26 mouse cellular contexts compared by ENCODE assay signal in genomic region chr17:90788491-90789127, GRCm38 (mm10).
"Had no signal": no experiment of that assay in that cellular context is flagged by ENCODE, and none has a peak within 500 bp of the region (broad histone marks: within the 10 kb centered on the region; RNA-seq: fewer than 3 reads in every experiment).

No protein-coding gene starts in this region.

- H3K27me3 ChIP-seq: heart, embryonic 12.5 days; hindbrain, embryonic 13.5 days; hindbrain, embryonic 15.5 days; kidney, embryonic 15.5 days; limb, embryonic 13.5 days; limb, embryonic 15.5 days; liver, embryonic 12.5 days had no signal

- H3K4me2 ChIP-seq: heart, embryonic 12.5 days; hindbrain, embryonic 13.5 days; hindbrain, embryonic 15.5 days; kidney, embryonic 15.5 days; limb, embryonic 13.5 days; limb, embryonic 15.5 days; liver, embryonic 12.5 days had no signal

- ATAC-seq: hindbrain, postnatal 0 days; intestine, embryonic 16.5 days; liver, embryonic 12.5 days had no signal

- H3K4me3 ChIP-seq: gastrocnemius, adult 2 months; heart, embryonic 10.5 days; heart, embryonic 12.5 days; hindbrain, embryonic 13.5 days; hindbrain, embryonic 15.5 days; kidney, embryonic 15.5 days; limb, embryonic 13.5 days; limb, embryonic 15.5 days; liver, embryonic 12.5 days had no signal

- H3K27ac ChIP-seq: gastrocnemius, adult 2 months; heart, embryonic 10.5 days; hindbrain, embryonic 13.5 days; hindbrain, embryonic 15.5 days; hindbrain, postnatal 0 days; kidney, embryonic 15.5 days; kidney, postnatal 0 days; limb, embryonic 13.5 days; limb, embryonic 15.5 days; liver, embryonic 12.5 days; liver, embryonic 14.5 days had no signal

- DNase-seq: gastrocnemius, adult 2 months; gastrocnemius, postnatal 10 days; gastrocnemius, postnatal 25 days; heart, adult 18-20 months; heart, postnatal 10 days; heart, postnatal 36 days; kidney, adult 11 months; kidney, adult 2 months; kidney, adult 9 months; kidney, postnatal 14 days; kidney, postnatal 36 days; layer of hippocampus, adult 9-11 months; layer of hippocampus, postnatal 36 days; left cerebral cortex, postnatal 4 days had no signal

- H3K4me1 ChIP-seq: heart, embryonic 10.5 days; heart, embryonic 12.5 days; hindbrain, embryonic 13.5 days; hindbrain, embryonic 15.5 days; kidney, embryonic 15.5 days; limb, embryonic 13.5 days; limb, embryonic 15.5 days; liver, embryonic 12.5 days had no signal

- H3K9me3 ChIP-seq: heart, embryonic 10.5 days; heart, embryonic 12.5 days; hindbrain, embryonic 13.5 days; hindbrain, embryonic 15.5 days; kidney, embryonic 15.5 days; limb, embryonic 13.5 days; limb, embryonic 15.5 days; liver, embryonic 12.5 days had no signal

- H3K36me3 ChIP-seq: heart, embryonic 10.5 days; heart, embryonic 12.5 days; hindbrain, embryonic 13.5 days; hindbrain, embryonic 15.5 days; kidney, embryonic 15.5 days; limb, embryonic 13.5 days; limb, embryonic 15.5 days; liver, embryonic 12.5 days had no signal

- H3K9ac ChIP-seq: heart, embryonic 12.5 days; hindbrain, embryonic 13.5 days; hindbrain, embryonic 15.5 days; kidney, embryonic 15.5 days; limb, embryonic 13.5 days; limb, embryonic 15.5 days; liver, embryonic 12.5 days; liver, embryonic 14.5 days had no signal
